Mouse (Mus musculus): Measurements from ENCODE around the gene Nlrp6.

GRCm38 (mm10) chr7:140879355-140879754, 41.3 kb upstream of the Nlrp6 start:
- TF ChIP-seq POLR2A (IDR thresholded peaks at IDR 0.05; ENCODE audit: borderline replicate concordance, extremely low read depth, low read depth, low read length), result no peak
- no peak for TF ChIP-seq CTCF (IDR thresholded peaks at IDR 0.05; ENCODE audit: insufficient read depth, low read length)

All from lung, adult 2 months (tissue).